Mouse (Mus musculus): ENCODE data around the gene Rtn4rl2. TPM values are rescaled to one million over a fixed set of nuclear protein-coding genes. Genes with fewer than 3 reads are reported as not detected.
A peak's percentile ranks its signal among the peaks of the same experiment; 100 is the strongest.

Rtn4rl2 gene
- polyA plus RNA-seq, 1 experiment from 2014 or later, result 12.8 TPM

GRCm38 (mm10) chr2:84840016-84840747 lies 46.3 kb downstream of the Rtn4rl2 start:
- H3K9ac ChIP-seq (replicated peaks), result peak overlapping the region; percentile 61
- H3K27me3 ChIP-seq, result peaks cover 14% of the 10 kb centered on the region
- peak overlapping the region; percentile 33; the same call in 1 of the 2 replicates for H3K27ac ChIP-seq (replicated peaks)
- peaks cover 31% of the 10 kb centered on the region for H3K4me1 ChIP-seq
- peak overlapping the region; percentile 58 for H3K4me3 ChIP-seq
- H3K36me3 ChIP-seq, result no peaks in the 10 kb centered on the region
- under 1% methylated on average over 54 of the region's 54 CpGs for WGBS
- peak; percentile 86 for ATAC-seq (replicated peaks)
- H3K9me3 ChIP-seq, result no peaks in the 10 kb centered on the region
- peak overlapping the region; percentile 100 for H3K4me2 ChIP-seq (replicated peaks)

- Histone ChIP-seq H3K4me3 (peak overlapping the region; percentile 58), H3K27me3 (peaks cover 14% of the 10 kb centered on the region), H3K9me3 (no peaks in the 10 kb centered on the region), H3K4me1 (peaks cover 31% of the 10 kb centered on the region), H3K9ac (replicated peaks) (peak overlapping the region; percentile 61), H3K4me2 (replicated peaks) (peak overlapping the region; percentile 100), H3K27ac (replicated peaks) (no peak overlapping the region; the same call in 1 of the 2 replicates), H3K36me3 (no peaks in the 10 kb centered on the region)
- peak; percentile 19 for ATAC-seq (replicated peaks)
- 0% methylated on average over 47 of the region's 47 CpGs for WGBS
These were observed 47.2 kb downstream of the Rtn4rl2 start for GRCm38 (mm10) chr2:84838993-84839980.

- 9% methylated on average over 10 of the region's 10 CpGs for WGBS
- peak within 1 kb of the TSS; percentile 100 for H3K4me2 ChIP-seq (replicated peaks)
- H3K9ac ChIP-seq (replicated peaks), result peak within 1 kb of the TSS; percentile 61
- H3K4me3 ChIP-seq, result peak within 1 kb of the TSS; percentile 58
- H3K27me3 ChIP-seq, result peaks cover 14% of the 10 kb centered on the region
- no peak within 1 kb of the TSS for H3K27ac ChIP-seq (replicated peaks)
- no peak for ATAC-seq (replicated peaks)
- no peaks in the 10 kb centered on the region for H3K9me3 ChIP-seq
- peaks cover 31% of the 10 kb centered on the region for H3K4me1 ChIP-seq
- H3K36me3 ChIP-seq, result no peaks in the 10 kb centered on the region
These were observed 47.9 kb downstream of the Rtn4rl2 start, which contains the start of gene Slc43a1 for GRCm38 (mm10) chr2:84838593-84838949. TSS of gene Slc43a1 (plus strand) at chr2:84838850.

GRCm38 (mm10) chr2:84837817-84838592 lies 48.5 kb downstream of the Rtn4rl2 start:
- no peak overlapping the region for H3K27ac ChIP-seq (replicated peaks)
- H3K4me1 ChIP-seq, result peaks cover 31% of the 10 kb centered on the region
- no peak overlapping the region for H3K9ac ChIP-seq (replicated peaks)
- H3K4me2 ChIP-seq (replicated peaks), result no peak overlapping the region
- H3K36me3 ChIP-seq, result no peaks in the 10 kb centered on the region
- no peak for ATAC-seq (replicated peaks)
- H3K9me3 ChIP-seq, result no peaks in the 10 kb centered on the region
- H3K27me3 ChIP-seq, result peaks cover 14% of the 10 kb centered on the region
- 26% methylated on average over 9 of the region's 9 CpGs for WGBS
- no peak overlapping the region for H3K4me3 ChIP-seq

- Histone ChIP-seq H3K27ac (replicated peaks) (no peak overlapping the region), H3K4me3 (no peak overlapping the region), H3K4me1 (peaks cover 32% of the 10 kb centered on the region), H3K9me3 (no peaks in the 10 kb centered on the region), H3K9ac (replicated peaks) (no peak overlapping the region), H3K4me2 (replicated peaks) (no peak overlapping the region), H3K36me3 (no peaks in the 10 kb centered on the region), H3K27me3 (peaks cover 14% of the 10 kb centered on the region)
- WGBS, result 57% methylated on average over 8 of the region's 8 CpGs
- ATAC-seq (replicated peaks), result no peak
These were observed 49.4 kb downstream of the Rtn4rl2 start for GRCm38 (mm10) chr2:84837107-84837506.

GRCm38 (mm10) chr2:84831666-84832391 lies 54.7 kb downstream of the Rtn4rl2 start:
- peaks cover 10% of the 10 kb centered on the region; the same call in 1 of the 2 replicates for H3K36me3 ChIP-seq
- H3K27ac ChIP-seq (replicated peaks), result peak overlapping the region; percentile 59
- no peaks in the 10 kb centered on the region for H3K27me3 ChIP-seq
- H3K9me3 ChIP-seq, result no peaks in the 10 kb centered on the region
- H3K4me3 ChIP-seq, result no peak overlapping the region
- no peak overlapping the region for H3K4me2 ChIP-seq (replicated peaks)
- H3K9ac ChIP-seq (replicated peaks), result 0 out of 2 replicates have a peak overlapping the region, but pooled peaks have one; percentile 22
- peaks cover 14% of the 10 kb centered on the region for H3K4me1 ChIP-seq
- 24% methylated on average over 10 of the region's 10 CpGs for WGBS
- ATAC-seq (replicated peaks), result peak; percentile 76

GRCm38 (mm10) chr2:84827283-84827920 lies 59.1 kb downstream of the Rtn4rl2 start:
- H3K4me3 ChIP-seq, result peak overlapping the region; percentile 53
- WGBS, result under 1% methylated on average over 29 of the region's 29 CpGs

GRCm38 (mm10) chr2:84826488-84827282 lies 59.8 kb downstream of the Rtn4rl2 start, which contains the start of gene Timm10:
TSS of gene Timm10 (plus strand) at chr2:84826997.
- Histone ChIP-seq H3K36me3 (peaks cover 10% of the 10 kb centered on the region; the same call in 1 of the 2 replicates), H3K4me3 (peak within 1 kb of the TSS; percentile 53), H3K4me2 (replicated peaks) (peak within 1 kb of the TSS; percentile 97), H3K9ac (replicated peaks) (peak within 1 kb of the TSS; percentile 62), H3K9me3 (no peaks in the 10 kb centered on the region), H3K27me3 (no peaks in the 10 kb centered on the region), H3K4me1 (peaks cover 12% of the 10 kb centered on the region), H3K27ac (replicated peaks) (peak within 1 kb of the TSS; percentile 54)
- WGBS, result 0% methylated on average over 34 of the region's 34 CpGs
- peak; percentile 93 for ATAC-seq (replicated peaks)

More at GRCm38 (mm10) chr2:84827283-84827920, 59.1 kb downstream of the Rtn4rl2 start:
- Histone ChIP-seq H3K4me2 (replicated peaks) (peak overlapping the region; percentile 97), H3K9me3 (no peaks in the 10 kb centered on the region), H3K27me3 (no peaks in the 10 kb centered on the region), H3K27ac (replicated peaks) (no peak overlapping the region), H3K4me1 (peaks cover 17% of the 10 kb centered on the region), H3K36me3 (peaks cover 10% of the 10 kb centered on the region; the same call in 1 of the 2 replicates), H3K9ac (replicated peaks) (peak overlapping the region; percentile 62)
- ATAC-seq (replicated peaks), result peak; percentile 3

- Histone ChIP-seq H3K9ac (replicated peaks) (no peak overlapping the region), H3K36me3 (no peaks in the 10 kb centered on the region), H3K4me2 (replicated peaks) (no peak overlapping the region), H3K4me1 (peaks cover 12% of the 10 kb centered on the region), H3K27me3 (no peaks in the 10 kb centered on the region), H3K9me3 (no peaks in the 10 kb centered on the region), H3K27ac (replicated peaks) (no peak overlapping the region), H3K4me3 (no peak overlapping the region)
- no peak for ATAC-seq (replicated peaks)
- 48% methylated on average over 2 of the region's 2 CpGs for WGBS
These were observed 63.3 kb downstream of the Rtn4rl2 start for GRCm38 (mm10) chr2:84823237-84823636.

GRCm38 (mm10) chr2:84822552-84822951 lies 64.0 kb downstream of the Rtn4rl2 start, which contains the start of gene Smtnl1:
TSS of gene Smtnl1 (minus strand) at chr2:84822652.
- Histone ChIP-seq H3K9ac (replicated peaks) (no peak within 1 kb of the TSS), H3K4me1 (peaks cover 6% of the 10 kb centered on the region), H3K27ac (replicated peaks) (no peak within 1 kb of the TSS), H3K4me3 (no peak within 1 kb of the TSS), H3K4me2 (replicated peaks) (no peak within 1 kb of the TSS), H3K36me3 (no peaks in the 10 kb centered on the region), H3K9me3 (no peaks in the 10 kb centered on the region), H3K27me3 (no peaks in the 10 kb centered on the region)
- 71% methylated on average over 13 of the region's 13 CpGs for WGBS
- ATAC-seq (replicated peaks), result no peak

All from forebrain, embryonic 15.5 days (tissue).